Mouse (Mus musculus) midbrain, embryonic 10.5 days (tissue): ENCODE results near the gene Gse1. TPM values are rescaled to one million over a fixed set of nuclear protein-coding genes. Genes with fewer than 3 reads are reported as not detected.

Experiments
- DNase-seq: peaks from one replicate; pipeline ENCODE4 v3.0.0-alpha.2; 2017; ENCODE audit warnings: low spot score
- H3K27ac ChIP-seq: fragments of 300-500 bp; sonication (generic); replicated peaks from 2 replicates; pipeline ENCODE4 v1.5.1; 2016; ENCODE audit warnings: mild to moderate bottlenecking
- H3K27me3 ChIP-seq: fragments of 300-500 bp; sonication (generic); 2 replicates; pipeline ENCODE4 v1.6.1; 2016; ENCODE audit warnings: low read depth, mild to moderate bottlenecking; ENCODE audit not compliant: poor library complexity, severe bottlenecking
- H3K36me3 ChIP-seq: fragments of 300-500 bp; sonication (generic); 2 replicates; pipeline ENCODE4 v1.6.1; 2016; ENCODE audit warnings: mild to moderate bottlenecking, moderate library complexity
- H3K4me1 ChIP-seq: fragments of 300-500 bp; sonication (generic); 2 replicates; pipeline ENCODE4 v1.6.1; 2016
- H3K4me3 ChIP-seq: fragments of 300-500 bp; sonication (generic); 2 replicates; pipeline ENCODE4 v1.5.1; 2016; ENCODE audit warnings: mild to moderate bottlenecking, moderate library complexity
- H3K9me3 ChIP-seq: fragments of 300-500 bp; sonication (generic); replicated peaks from 2 replicates; pipeline ENCODE4 v1.6.1; 2016; ENCODE audit warnings: mild to moderate bottlenecking
- WGBS: fragments of 180-500 bp; shearing (Covaris S2); methylation state at CpG from one replicate; pipeline ENCODE4 v1.1.7; 2016; 5-methylcytosine and 5-hydroxymethylcytosine counted together
- polyA plus RNA-seq: library from polyadenylated mRNA; unstranded; fragments of >200 nt; fragmentation: Nextera tagmentation; extraction: Ambion mirVana; gene quantifications from 2 replicates; pipeline ENCODE4 v1.2.1, GENCODE M21; 2016

Gse1 gene
- polyA plus RNA-seq, 1 experiment from 2014 or later: 12.7 TPM

GRCm38 (mm10) chr8:120440739-120441138, 212.5 kb downstream of the Gse1 start:
- Histone ChIP-seq H3K4me1 (peaks cover 86% of the 10 kb centered on the region), H3K4me3 (no peak overlapping the region), H3K27me3 (peaks cover 77% of the 10 kb centered on the region), H3K27ac (peak overlapping the region; percentile 53), H3K9me3 (no peaks in the 10 kb centered on the region), H3K36me3 (no peaks in the 10 kb centered on the region)
- WGBS: 74% methylated on average over 12 of the region's 12 CpGs
- no peak for DNase-seq

- Histone ChIP-seq H3K4me3 (no peak overlapping the region), H3K9me3 (no peaks in the 10 kb centered on the region), H3K4me1 (peaks cover 81% of the 10 kb centered on the region), H3K27me3 (peaks cover 68% of the 10 kb centered on the region), H3K36me3 (no peaks in the 10 kb centered on the region), H3K27ac (0 out of 2 replicates have a peak overlapping the region, but pooled peaks have one; percentile 38)
- DNase-seq: no peak
- 83% methylated on average over 6 of the region's 6 CpGs for WGBS
Observed at GRCm38 (mm10) chr8:120441637-120442036, 213.4 kb downstream of the Gse1 start.

GRCm38 (mm10) chr8:120442306-120443003, 214.2 kb downstream of the Gse1 start:
- Histone ChIP-seq H3K27me3 (peaks cover 60% of the 10 kb centered on the region), H3K9me3 (no peaks in the 10 kb centered on the region), H3K27ac (no peak overlapping the region), H3K4me3 (no peak overlapping the region), H3K4me1 (peaks cover 73% of the 10 kb centered on the region), H3K36me3 (no peaks in the 10 kb centered on the region)
- 78% methylated on average over 4 of the region's 4 CpGs for WGBS
- DNase-seq: no peak

GRCm38 (mm10) chr8:120445249-120445648, 217.0 kb downstream of the Gse1 start:
- Histone ChIP-seq H3K4me3 (no peak overlapping the region), H3K36me3 (no peaks in the 10 kb centered on the region), H3K27ac (0 out of 2 replicates have a peak overlapping the region, but pooled peaks have one; percentile 10), H3K4me1 (peaks cover 72% of the 10 kb centered on the region), H3K9me3 (no peaks in the 10 kb centered on the region), H3K27me3 (peaks cover 56% of the 10 kb centered on the region)
- no peak for DNase-seq
- WGBS: 67% methylated on average over 10 of the region's 10 CpGs

- no peak for DNase-seq
- Histone ChIP-seq H3K27ac (peak overlapping the region; percentile 38; the same call in 1 of the 2 replicates), H3K36me3 (no peaks in the 10 kb centered on the region), H3K9me3 (no peaks in the 10 kb centered on the region), H3K4me3 (no peak overlapping the region), H3K27me3 (peaks cover 33% of the 10 kb centered on the region), H3K4me1 (peaks cover 52% of the 10 kb centered on the region)
- 59% methylated on average over 6 of the region's 6 CpGs for WGBS
Observed at GRCm38 (mm10) chr8:120448131-120448530, 219.9 kb downstream of the Gse1 start.

GRCm38 (mm10) chr8:120449139-120449538, 220.9 kb downstream of the Gse1 start:
- Histone ChIP-seq H3K27me3 (peaks cover 33% of the 10 kb centered on the region), H3K27ac (peak overlapping the region; percentile 63; the same call in 1 of the 2 replicates), H3K36me3 (no peaks in the 10 kb centered on the region), H3K4me1 (peaks cover 58% of the 10 kb centered on the region), H3K9me3 (no peaks in the 10 kb centered on the region), H3K4me3 (no peak overlapping the region)
- DNase-seq: no peak
- WGBS: 91% methylated on average over 4 of the region's 4 CpGs

GRCm38 (mm10) chr8:120449608-120450031, 221.4 kb downstream of the Gse1 start:
- H3K27ac ChIP-seq: peak overlapping the region; percentile 63
- no peaks in the 10 kb centered on the region for H3K9me3 ChIP-seq
- peaks cover 32% of the 10 kb centered on the region for H3K27me3 ChIP-seq
- no peak for DNase-seq
- WGBS: 50% methylated on average over 17 of the region's 17 CpGs
- no peaks in the 10 kb centered on the region for H3K36me3 ChIP-seq
- H3K4me3 ChIP-seq: no peak overlapping the region
- peaks cover 57% of the 10 kb centered on the region for H3K4me1 ChIP-seq

- WGBS: 83% methylated on average over 2 of the region's 2 CpGs
- Histone ChIP-seq H3K27ac (no peak overlapping the region), H3K27me3 (peaks cover 37% of the 10 kb centered on the region), H3K4me1 (peaks cover 67% of the 10 kb centered on the region), H3K4me3 (no peak overlapping the region), H3K9me3 (no peaks in the 10 kb centered on the region), H3K36me3 (no peaks in the 10 kb centered on the region)
- no peak for DNase-seq
Observed at GRCm38 (mm10) chr8:120452111-120452510, 223.9 kb downstream of the Gse1 start.

GRCm38 (mm10) chr8:120454404-120454803, 226.1 kb downstream of the Gse1 start:
- Histone ChIP-seq H3K36me3 (no peaks in the 10 kb centered on the region), H3K27me3 (peaks cover 30% of the 10 kb centered on the region), H3K4me3 (no peak overlapping the region), H3K27ac (no peak overlapping the region), H3K4me1 (peaks cover 68% of the 10 kb centered on the region), H3K9me3 (no peaks in the 10 kb centered on the region)
- no peak for DNase-seq
- WGBS: 79% methylated on average over 6 of the region's 6 CpGs

GRCm38 (mm10) chr8:120460375-120460774, 232.1 kb downstream of the Gse1 start:
- peaks cover 43% of the 10 kb centered on the region for H3K27me3 ChIP-seq
- H3K4me1 ChIP-seq: peaks cover 83% of the 10 kb centered on the region
- H3K9me3 ChIP-seq: no peaks in the 10 kb centered on the region; the same call in 1 of the 2 replicates
- H3K4me3 ChIP-seq: no peak overlapping the region
- DNase-seq: no peak
- WGBS: 69% methylated on average over 6 of the region's 6 CpGs
- no peaks in the 10 kb centered on the region for H3K36me3 ChIP-seq
- H3K27ac ChIP-seq: peak overlapping the region; percentile 39; the same call in 1 of the 2 replicates

- peaks cover 61% of the 10 kb centered on the region for H3K27me3 ChIP-seq
- DNase-seq: no peak
- no peaks in the 10 kb centered on the region; the same call in 1 of the 2 replicates for H3K9me3 ChIP-seq
- H3K4me3 ChIP-seq: no peak overlapping the region
- H3K4me1 ChIP-seq: peaks cover 84% of the 10 kb centered on the region
- H3K27ac ChIP-seq: peak overlapping the region; percentile 70
- WGBS: 36% methylated on average over 15 of the region's 15 CpGs
- H3K36me3 ChIP-seq: no peaks in the 10 kb centered on the region
Observed at GRCm38 (mm10) chr8:120462119-120462551, 233.9 kb downstream of the Gse1 start.

GRCm38 (mm10) chr8:120462611-120463010, 234.4 kb downstream of the Gse1 start:
- no peaks in the 10 kb centered on the region for H3K36me3 ChIP-seq
- H3K4me1 ChIP-seq: peaks cover 86% of the 10 kb centered on the region
- WGBS: 79% methylated on average over 6 of the region's 6 CpGs
- 0 out of 2 replicates have a peak overlapping the region, but pooled peaks have one; percentile 70 for H3K27ac ChIP-seq
- no peak for DNase-seq
- peaks cover 66% of the 10 kb centered on the region for H3K27me3 ChIP-seq
- no peak overlapping the region for H3K4me3 ChIP-seq
- no peaks in the 10 kb centered on the region; the same call in 1 of the 2 replicates for H3K9me3 ChIP-seq

- Histone ChIP-seq H3K27me3 (peaks cover 64% of the 10 kb centered on the region), H3K4me1 (peaks cover 82% of the 10 kb centered on the region), H3K36me3 (no peaks in the 10 kb centered on the region), H3K9me3 (no peaks in the 10 kb centered on the region; the same call in 1 of the 2 replicates), H3K27ac (0 out of 2 replicates have a peak overlapping the region, but pooled peaks have one; percentile 49), H3K4me3 (no peak overlapping the region)
- DNase-seq: no peak
- 94% methylated on average over 9 of the region's 9 CpGs for WGBS
Observed at GRCm38 (mm10) chr8:120463918-120464584, 235.8 kb downstream of the Gse1 start.
